Mouse (Mus musculus) embryo, embryonic 10.5 days (tissue): ENCODE data around the gene Crocc.

Experiments used
- DNase-seq: peaks from one replicate; pipeline ENCODE4 v3.0.0-alpha.2; 2015; ENCODE audit warnings: low spot score

Gene Crocc

GRCm38 (mm10) chr4:140986711-140987395, 73.5 kb downstream of the Crocc start, which contains the start of gene Atp13a2:
Gene Atp13a2, plus strand, starts transcription at chr4:140986873.
- DNase-seq: peak; percentile 91

GRCm38 (mm10) chr4:140986024-140986710, 74.2 kb downstream of the Crocc start:
- peak; percentile 10 for DNase-seq

- DNase-seq: no peak
These were observed 75.8 kb downstream of the Crocc start for GRCm38 (mm10) chr4:140984544-140984943.

GRCm38 (mm10) chr4:140983442-140983841, 76.9 kb downstream of the Crocc start:
- DNase-seq: no peak

- no peak for DNase-seq
These were observed 77.5 kb downstream of the Crocc start for GRCm38 (mm10) chr4:140982808-140983207.

GRCm38 (mm10) chr4:140981605-140982004, 78.7 kb downstream of the Crocc start:
- no peak for DNase-seq

GRCm38 (mm10) chr4:140977886-140978692, 82.3 kb downstream of the Crocc start:
- no peak for DNase-seq

GRCm38 (mm10) chr4:140977278-140977677, 83.1 kb downstream of the Crocc start:
- no peak for DNase-seq

GRCm38 (mm10) chr4:140975356-140975755, 85.0 kb downstream of the Crocc start:
- DNase-seq: no peak

GRCm38 (mm10) chr4:140974408-140974807, 85.9 kb downstream of the Crocc start:
- DNase-seq: no peak

GRCm38 (mm10) chr4:140971691-140972090, 88.7 kb downstream of the Crocc start:
- no peak for DNase-seq

- DNase-seq: no peak
These were observed 92.8 kb downstream of the Crocc start for GRCm38 (mm10) chr4:140967386-140968159.
